Mouse (Mus musculus) central nervous system, embryonic 11.5 days (tissue): ENCODE data around the gene Mxd3. TPM values are rescaled to one million over a fixed set of nuclear protein-coding genes. Genes with fewer than 3 reads are reported as not detected.

Experiments used
- polyA plus RNA-seq: library from polyadenylated mRNA; depleted of rRNA; stranded (reverse); fragments of >200 nt; gene quantifications from 2 replicates; pipeline ENCODE4 v1.2.3, GENCODE M21; 2012; rRNA removed

Gene Mxd3
- 38.5 and 43.5 TPM in 2 replicates for polyA plus RNA-seq

GRCm38 (mm10) chr13:55329683-55330566 lies at the start of gene Mxd3:
Gene Mxd3 (minus strand): TSS chr13:55329823.

GRCm38 (mm10) chr13:55369531-55370114 lies 40.0 kb upstream of the Mxd3 start, which contains the start of gene Rgs14:
Gene Rgs14 (plus strand): TSS chr13:55369732.

GRCm38 (mm10) chr13:55362453-55363060 lies 32.9 kb upstream of the Mxd3 start, which contains the start of gene Lman2:
Gene Lman2 (minus strand): TSS chr13:55362783.

GRCm38 (mm10) chr13:55321434-55322129 lies 8.0 kb downstream of the Mxd3 start, which contains the start of gene Rab24:
Gene Rab24 (minus strand): TSS chr13:55321946.

GRCm38 (mm10) chr13:55319931-55320533 lies 9.6 kb downstream of the Mxd3 start, which contains the start of gene Prelid1:
Gene Prelid1 (plus strand): TSS chr13:55320500.

Other genes starting within 250 kb of the Mxd3 start
- gene Uimc1, start 229.5 kb downstream of the Mxd3 start, polyA plus RNA-seq = 30.2 and 37.4 TPM in 2 replicates
- 42.7 and 47.3 TPM in 2 replicates for gene Zfp346, start 224.5 kb downstream of the Mxd3 start, polyA plus RNA-seq
- not detected in 2 replicates for gene Gm17617, start 196.3 kb downstream of the Mxd3 start, polyA plus RNA-seq
- 1.00 and 6.8 TPM in 2 replicates for gene Fgfr4, start 177.2 kb downstream of the Mxd3 start, polyA plus RNA-seq
- gene Nsd1, start 120.0 kb downstream of the Mxd3 start, polyA plus RNA-seq = 51.9 and 60.8 TPM in 2 replicates
- 250 and 287 TPM in 2 replicates for gene Prelid1, start 9.3 kb downstream of the Mxd3 start, polyA plus RNA-seq
- gene Rab24, start 7.9 kb downstream of the Mxd3 start, polyA plus RNA-seq = 125 and 186 TPM in 2 replicates
- 69.7 and 78.2 TPM in 2 replicates for gene Lman2, start 33.0 kb upstream of the Mxd3 start, polyA plus RNA-seq
- 0.42 and 0.62 TPM in 2 replicates for gene Rgs14, start 39.9 kb upstream of the Mxd3 start, polyA plus RNA-seq
- gene Slc34a1, start 68.4 kb upstream of the Mxd3 start, polyA plus RNA-seq = 0.12 TPM in 1 of 2 replicates, not detected in the other
- gene Pfn3, start 85.4 kb upstream of the Mxd3 start, polyA plus RNA-seq = not detected in 2 replicates
- gene F12, start 97.0 kb upstream of the Mxd3 start, polyA plus RNA-seq = 1.5 and 2.4 TPM in 2 replicates
- gene Grk6, start 115.2 kb upstream of the Mxd3 start, polyA plus RNA-seq = 81.0 and 83.8 TPM in 2 replicates
- 18.6 and 23.3 TPM in 2 replicates for gene Prr7, start 134.4 kb upstream of the Mxd3 start, polyA plus RNA-seq
- gene Dbn1, start 158.3 kb upstream of the Mxd3 start, polyA plus RNA-seq = 432 and 1,182 TPM in 2 replicates
- gene Pdlim7, start 183.9 kb upstream of the Mxd3 start, polyA plus RNA-seq = 75.3 and 103 TPM in 2 replicates
- gene Dok3, start 199.5 kb upstream of the Mxd3 start, polyA plus RNA-seq = 8.2 and 15.0 TPM in 2 replicates
- 100 and 105 TPM in 2 replicates for gene Ddx41, start 206.8 kb upstream of the Mxd3 start, polyA plus RNA-seq
- 137 and 175 TPM in 2 replicates for gene Fam193b, start 241.3 kb upstream of the Mxd3 start, polyA plus RNA-seq
- gene Tmed9, start 243.9 kb upstream of the Mxd3 start, polyA plus RNA-seq = 147 and 149 TPM in 2 replicates